Mouse (Mus musculus) kidney, postnatal 0 days (tissue): ENCODE data around the gene Engase. TPM values are rescaled to one million over a fixed set of nuclear protein-coding genes. Genes with fewer than 3 reads are reported as not detected.

Experiments used
- ATAC-seq: fragments of 200-750 bp; cut with Nextera tagmentation; replicated peaks from 2 replicates; pipeline ENCODE4 v1.8.0; 2017; ENCODE audit warnings: low read depth, moderate number of reproducible peaks, moderate TSS enrichment, moderate library complexity; ENCODE audit not compliant: low FRiP score
- DNase-seq: peaks from one replicate; pipeline ENCODE4 v3.0.0-alpha.2; 2016; ENCODE audit warnings: low spot score
- H3K27ac ChIP-seq: fragments of 300-500 bp; sonication (generic); 2 replicates; pipeline ENCODE4 v1.5.1; 2014; ENCODE audit warnings: mild to moderate bottlenecking
- H3K27me3 ChIP-seq: fragments of 300-500 bp; sonication (generic); 2 replicates; pipeline ENCODE4 v1.6.1; 2014; ENCODE audit warnings: low read length, mixed read lengths; ENCODE audit not compliant: insufficient read depth
- H3K36me3 ChIP-seq: fragments of 300-500 bp; sonication (generic); 2 replicates; pipeline ENCODE4 v1.6.1; 2014; ENCODE audit warnings: low read length, mixed read lengths; ENCODE audit not compliant: insufficient read depth
- H3K4me1 ChIP-seq: fragments of 300-500 bp; sonication (generic); replicated peaks from 2 replicates; pipeline ENCODE4 v1.6.1; 2014; ENCODE audit warnings: antibody characterized with exemption, low read length, mixed read lengths; ENCODE audit not compliant: insufficient read depth
- H3K4me2 ChIP-seq: fragments of 300-500 bp; sonication (generic); 2 replicates; pipeline ENCODE4 v1.6.1; 2014; ENCODE audit warnings: mild to moderate bottlenecking, low read length, moderate library complexity, mixed read lengths
- H3K4me3 ChIP-seq: fragments of 300-500 bp; sonication (generic); replicated peaks from 2 replicates; pipeline ENCODE4 v1.5.1; 2014; ENCODE audit warnings: low read depth, low read length
- H3K9ac ChIP-seq: fragments of 300-500 bp; sonication (generic); 2 replicates; pipeline ENCODE4 v1.6.1; 2014; ENCODE audit warnings: low read depth, low read length
- H3K9me3 ChIP-seq: fragments of 300-500 bp; sonication (generic); replicated peaks from 2 replicates; pipeline ENCODE4 v1.6.1; 2016; ENCODE audit warnings: low read length, inconsistent platforms, mixed read lengths
- CTCF ChIP-seq: IDR thresholded peaks from 2 replicates; pipeline ENCODE4 v1.5.1; 2016; ENCODE audit warnings: antibody characterized with exemption, low read depth, mild to moderate bottlenecking, moderate library complexity
- WGBS: fragments of 180-500 bp; shearing (Covaris S2); extraction: QIAGEN DNeasy Blood & Tissue Kit; methylation state at CpG from one replicate; pipeline ENCODE4 v1.1.7; 2014; 5-methylcytosine and 5-hydroxymethylcytosine counted together
- polyA plus RNA-seq: library from polyadenylated mRNA; unstranded; fragments of >200 nt; fragmentation: Nextera tagmentation; extraction: Ambion mirVana; gene quantifications from 2 replicates; pipeline ENCODE4 v1.2.1, GENCODE M21; 2015

Engase gene
- polyA plus RNA-seq, 1 experiment from 2014 or later = 5.8 TPM

GRCm38 (mm10) chr11:118451211-118451610 is 25.4 kb upstream of the Engase start:
- DNase-seq (no peak), ATAC-seq (no peak)
- Histone ChIP-seq H3K36me3 (no peaks in the 10 kb centered on the region), H3K27me3 (no peaks in the 10 kb centered on the region), H3K9me3 (no peaks in the 10 kb centered on the region), H3K9ac (no peak overlapping the region), H3K4me3 (no peak overlapping the region), H3K27ac (no peak overlapping the region), H3K4me2 (no peak overlapping the region), H3K4me1 (no peaks in the 10 kb centered on the region)
- no peak for TF ChIP-seq CTCF
- WGBS = 85% methylated on average over 6 of the region's 6 CpGs

- Histone ChIP-seq H3K36me3 (no peaks in the 10 kb centered on the region), H3K9ac (no peak overlapping the region), H3K4me2 (no peak overlapping the region), H3K4me3 (no peak overlapping the region), H3K27ac (no peak overlapping the region), H3K27me3 (no peaks in the 10 kb centered on the region), H3K9me3 (no peaks in the 10 kb centered on the region), H3K4me1 (no peaks in the 10 kb centered on the region)
- no peak for DNase-seq
- WGBS = 69% methylated on average over 2 of the region's 2 CpGs
- ATAC-seq = no peak
- no peak for TF ChIP-seq CTCF
These were observed 23.7 kb upstream of the Engase start for GRCm38 (mm10) chr11:118452955-118453354.

- ATAC-seq = no peak
- DNase-seq = no peak
- H3K9me3 ChIP-seq = no peaks in the 10 kb centered on the region
- WGBS = 65% methylated on average over 11 of the region's 11 CpGs
- H3K4me1 ChIP-seq = no peaks in the 10 kb centered on the region
- no peaks in the 10 kb centered on the region for H3K27me3 ChIP-seq
- no peak overlapping the region for H3K9ac ChIP-seq
- H3K27ac ChIP-seq = no peak overlapping the region
- H3K4me2 ChIP-seq = no peak overlapping the region
- no peak for TF ChIP-seq CTCF
- no peak overlapping the region for H3K4me3 ChIP-seq
- H3K36me3 ChIP-seq = no peaks in the 10 kb centered on the region
These were observed 22.6 kb upstream of the Engase start for GRCm38 (mm10) chr11:118453886-118454671.

GRCm38 (mm10) chr11:118455788-118456187 is 20.8 kb upstream of the Engase start:
- H3K9me3 ChIP-seq = no peaks in the 10 kb centered on the region
- DNase-seq = no peak
- H3K36me3 ChIP-seq = no peaks in the 10 kb centered on the region
- no peak overlapping the region for H3K4me3 ChIP-seq
- H3K27me3 ChIP-seq = no peaks in the 10 kb centered on the region
- no peak overlapping the region for H3K4me2 ChIP-seq
- TF ChIP-seq CTCF = no peak
- WGBS = 78% methylated on average over 6 of the region's 6 CpGs
- H3K27ac ChIP-seq = no peak overlapping the region
- ATAC-seq = no peak
- H3K4me1 ChIP-seq = no peaks in the 10 kb centered on the region
- H3K9ac ChIP-seq = no peak overlapping the region

GRCm38 (mm10) chr11:118456937-118457336 is 19.7 kb upstream of the Engase start:
- Histone ChIP-seq H3K27ac (no peak overlapping the region), H3K4me2 (no peak overlapping the region), H3K36me3 (no peaks in the 10 kb centered on the region), H3K4me1 (no peaks in the 10 kb centered on the region), H3K4me3 (no peak overlapping the region), H3K9ac (no peak overlapping the region), H3K9me3 (no peaks in the 10 kb centered on the region), H3K27me3 (no peaks in the 10 kb centered on the region)
- TF ChIP-seq CTCF = no peak
- 83% methylated on average over 11 of the region's 11 CpGs for WGBS
- no peak for DNase-seq
- ATAC-seq = no peak

- Histone ChIP-seq H3K27me3 (no peaks in the 10 kb centered on the region), H3K9me3 (no peaks in the 10 kb centered on the region), H3K9ac (no peak overlapping the region), H3K27ac (peak overlapping the region; percentile 47), H3K36me3 (no peaks in the 10 kb centered on the region), H3K4me1 (no peaks in the 10 kb centered on the region), H3K4me2 (no peak overlapping the region), H3K4me3 (no peak overlapping the region)
- ATAC-seq = peak; percentile 80
- 6% methylated on average over 8 of the region's 8 CpGs for WGBS
- TF ChIP-seq CTCF = no peak
- DNase-seq = peak; percentile 75
These were observed 17.6 kb upstream of the Engase start for GRCm38 (mm10) chr11:118459051-118459450.
